Mouse (Mus musculus) liver, embryonic 14.5 days (tissue): ENCODE results near the gene Atp6v1a.

ENCODE experiments used
- CTCF ChIP-seq: IDR thresholded peaks from 2 replicates; pipeline ENCODE4 v1.5.1; 2016; ENCODE audit warnings: antibody characterized with exemption, low read depth, control low read depth
- EP300 ChIP-seq: IDR thresholded peaks from 2 replicates; pipeline ENCODE4 v1.6.1; 2016; ENCODE audit warnings: antibody characterized with exemption, low read depth

DNA sequence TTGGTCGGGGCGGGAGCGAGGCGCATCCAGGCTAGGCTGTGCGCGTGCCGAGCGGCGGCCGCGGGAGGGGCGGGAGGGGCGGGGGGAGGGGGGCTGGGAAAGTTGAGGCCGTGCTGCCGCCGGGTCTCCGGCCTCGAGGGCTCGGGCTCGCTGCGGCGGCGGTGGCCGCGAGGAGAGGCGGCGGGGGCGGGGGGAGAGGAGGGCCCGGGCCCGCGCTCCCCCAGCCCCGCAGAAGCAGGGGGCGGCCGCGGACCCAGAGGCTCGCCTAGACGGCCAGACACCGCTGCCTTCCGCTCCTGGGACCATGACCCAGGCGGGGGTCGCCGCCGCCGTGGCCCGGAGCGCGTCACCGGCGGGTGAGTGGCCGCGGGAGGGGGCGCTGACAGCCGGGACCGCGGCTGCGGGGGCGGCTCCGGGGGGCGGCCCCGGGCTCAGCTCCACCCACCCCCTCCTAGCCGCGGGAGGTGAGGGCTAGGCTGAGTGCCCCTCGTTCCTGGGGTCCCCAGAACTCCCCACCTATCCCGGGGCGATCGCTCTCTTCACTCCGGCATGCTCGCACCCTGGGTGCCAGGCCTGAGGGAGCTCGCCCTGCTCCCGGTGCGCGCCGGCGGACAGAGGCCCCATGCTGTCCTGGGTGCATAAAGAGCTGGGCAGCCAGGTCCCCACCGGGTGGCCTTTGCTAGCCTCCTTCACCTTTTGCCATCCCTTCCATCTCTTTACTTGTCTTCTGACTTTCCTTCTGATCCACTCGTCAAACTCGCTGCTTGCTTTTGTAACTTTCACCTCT is 33.8 kb upstream of the Atp6v1a start, which contains the start of gene Usf3:
- TF ChIP-seq CTCF, result no peak
- no peak for TF ChIP-seq EP300
